Mouse (Mus musculus) heart, embryonic 15.5 days (tissue): Measurements from ENCODE around the gene Uts2. TPM values are rescaled to one million over a fixed set of nuclear protein-coding genes. Genes with fewer than 3 reads are reported as not detected.
"Not testable (repeated sequence)": the region's sequence is repeated elsewhere in the genome, so short reads cannot be mapped to it uniquely, and the experiment has no call there.

Experiments used
- ATAC-seq: fragments of 200-750 bp; cut with Nextera tagmentation; replicated peaks from 2 replicates; pipeline ENCODE4 v1.8.0; 2017; ENCODE audit warnings: low read depth, moderate TSS enrichment; ENCODE audit not compliant: insufficient number of reproducible peaks, insufficient read depth, low FRiP score
- H3K27ac ChIP-seq: fragments of 300-500 bp; sonication (generic); 2 replicates; pipeline ENCODE4 v1.5.1; 2015; ENCODE audit warnings: mild to moderate bottlenecking, inconsistent platforms
- H3K27me3 ChIP-seq: fragments of 300-500 bp; sonication (generic); 2 replicates; pipeline ENCODE4 v1.6.1; 2015; ENCODE audit warnings: inconsistent platforms
- H3K36me3 ChIP-seq: fragments of 300-500 bp; sonication (generic); 2 replicates; pipeline ENCODE4 v1.6.1; 2015; ENCODE audit warnings: mild to moderate bottlenecking, inconsistent platforms
- H3K4me1 ChIP-seq: fragments of 300-500 bp; sonication (generic); replicated peaks from 2 replicates; pipeline ENCODE4 v1.6.1; 2015; ENCODE audit warnings: inconsistent platforms
- H3K4me2 ChIP-seq: fragments of 300-500 bp; sonication (generic); 2 replicates; pipeline ENCODE4 v1.6.1; 2015; ENCODE audit warnings: inconsistent platforms, mild to moderate bottlenecking, moderate library complexity
- H3K4me3 ChIP-seq: fragments of 300-500 bp; sonication (generic); 2 replicates; pipeline ENCODE4 v1.5.1; 2015; ENCODE audit warnings: mild to moderate bottlenecking, inconsistent platforms
- H3K9ac ChIP-seq: fragments of 300-500 bp; sonication (generic); 2 replicates; pipeline ENCODE4 v1.6.1; 2015; ENCODE audit warnings: mild to moderate bottlenecking, inconsistent platforms
- H3K9me3 ChIP-seq: fragments of 300-500 bp; sonication (generic); replicated peaks from 2 replicates; pipeline ENCODE4 v1.6.1; 2016; ENCODE audit warnings: inconsistent platforms
- WGBS: fragments of 180-500 bp; shearing (Covaris S2); methylation state at CpG from one replicate; pipeline ENCODE4 v1.1.7; 2015; ENCODE audit warnings: mixed read lengths; 5-methylcytosine and 5-hydroxymethylcytosine counted together
- polyA plus RNA-seq: library from polyadenylated mRNA; unstranded; fragments of >200 nt; fragmentation: Nextera tagmentation; extraction: Ambion mirVana; gene quantifications from 2 replicates; pipeline ENCODE4 v1.2.1, GENCODE M21; 2015

The Uts2 gene
- polyA plus RNA-seq, 1 experiment from 2014 or later = not detected

GRCm38 (mm10) chr4:151017356-151017755, 20.5 kb downstream of the Uts2 start:
- not testable (repeated sequence) for ATAC-seq, H3K27ac ChIP-seq, H3K9ac ChIP-seq, H3K4me2 ChIP-seq, H3K4me1 ChIP-seq, H3K27me3 ChIP-seq, H3K9me3 ChIP-seq, H3K4me3 ChIP-seq
- H3K36me3 ChIP-seq = peaks cover 27% of the 10 kb centered on the region
- WGBS = 87% methylated on average over 1 of the region's 1 CpGs

- H3K4me2 ChIP-seq = no peak overlapping the region
- no peak overlapping the region for H3K27ac ChIP-seq
- no peaks in the 10 kb centered on the region for H3K4me1 ChIP-seq
- H3K4me3 ChIP-seq = no peak overlapping the region
- WGBS = 36% methylated on average over 9 of the region's 9 CpGs
- H3K36me3 ChIP-seq = peaks cover 9% of the 10 kb centered on the region
- H3K27me3 ChIP-seq = no peaks in the 10 kb centered on the region
- H3K9me3 ChIP-seq = no peaks in the 10 kb centered on the region
- ATAC-seq = no peak
- H3K9ac ChIP-seq = no peak overlapping the region
Measured at GRCm38 (mm10) chr4:151024152-151024551, 27.3 kb downstream of the Uts2 start.

- no peaks in the 10 kb centered on the region for H3K9me3 ChIP-seq
- H3K36me3 ChIP-seq = peaks cover 8% of the 10 kb centered on the region
- no peaks in the 10 kb centered on the region for H3K27me3 ChIP-seq
- H3K4me3 ChIP-seq = no peak overlapping the region
- no peak overlapping the region for H3K27ac ChIP-seq
- no peaks in the 10 kb centered on the region for H3K4me1 ChIP-seq
- 43% methylated on average over 6 of the region's 6 CpGs for WGBS
- no peak for ATAC-seq
- H3K9ac ChIP-seq = no peak overlapping the region
- no peak overlapping the region for H3K4me2 ChIP-seq
Measured at GRCm38 (mm10) chr4:151027001-151027400, 30.1 kb downstream of the Uts2 start.

DNA sequence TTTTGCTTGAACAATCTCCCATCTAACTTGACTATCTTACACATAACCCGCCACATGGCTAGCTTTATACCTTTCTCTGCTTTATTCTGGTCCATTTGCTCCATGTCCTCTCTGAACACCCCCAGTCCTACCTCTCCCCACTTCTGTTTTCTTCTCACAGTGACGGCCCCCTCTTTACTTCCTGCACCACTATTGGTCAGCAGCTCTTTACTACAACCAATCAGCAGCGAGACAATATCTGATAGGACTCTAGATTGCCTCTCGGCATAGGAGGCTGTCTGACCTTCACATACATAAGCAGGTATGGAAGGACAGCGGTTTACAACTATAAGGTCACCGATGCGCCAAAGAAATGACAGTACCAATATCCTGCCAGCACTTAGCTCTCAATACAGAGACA, 39.6 kb downstream of the Uts2 start:
- H3K4me2 ChIP-seq = no peak overlapping the region
- no peak overlapping the region for H3K4me3 ChIP-seq
- 78% methylated on average over 7 of the region's 7 CpGs for WGBS
- peaks cover 5% of the 10 kb centered on the region for H3K4me1 ChIP-seq
- H3K27me3 ChIP-seq = no peaks in the 10 kb centered on the region
- H3K27ac ChIP-seq = no peak overlapping the region
- H3K36me3 ChIP-seq = peaks cover 3% of the 10 kb centered on the region; the same call in 1 of the 2 replicates
- no peak overlapping the region for H3K9ac ChIP-seq
- no peak for ATAC-seq
- no peaks in the 10 kb centered on the region for H3K9me3 ChIP-seq

DNA sequence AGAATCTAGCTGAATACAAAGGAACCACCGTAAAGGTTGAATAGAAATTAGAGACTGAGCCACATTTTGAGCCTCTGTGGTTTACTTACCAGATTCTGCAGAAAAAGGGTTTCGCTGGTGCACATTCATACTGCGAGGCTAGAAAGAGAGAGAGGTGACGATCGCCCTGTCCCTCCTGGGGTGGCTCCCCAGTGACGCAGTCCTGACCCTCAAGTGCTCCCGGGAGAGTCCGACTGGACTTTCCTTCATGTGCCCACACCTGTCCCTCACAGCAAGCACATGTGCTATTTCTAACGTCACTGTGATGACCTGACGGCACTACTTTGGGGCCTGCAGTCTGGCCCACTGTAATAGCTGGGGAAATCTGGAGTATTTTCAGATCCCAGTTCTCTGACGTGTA, 40.9 kb downstream of the Uts2 start:
- no peak overlapping the region for H3K27ac ChIP-seq
- no peak for ATAC-seq
- H3K9me3 ChIP-seq = no peaks in the 10 kb centered on the region
- WGBS = 84% methylated on average over 11 of the region's 11 CpGs
- peaks cover 7% of the 10 kb centered on the region for H3K4me1 ChIP-seq
- no peak overlapping the region for H3K4me3 ChIP-seq
- H3K4me2 ChIP-seq = no peak overlapping the region
- H3K27me3 ChIP-seq = no peaks in the 10 kb centered on the region
- H3K9ac ChIP-seq = no peak overlapping the region
- peaks cover 3% of the 10 kb centered on the region; the same call in 1 of the 2 replicates for H3K36me3 ChIP-seq

- Histone ChIP-seq H3K4me3 (no peak overlapping the region), H3K9ac (no peak overlapping the region), H3K36me3 (peaks cover 6% of the 10 kb centered on the region; the same call in 1 of the 2 replicates), H3K27me3 (no peaks in the 10 kb centered on the region), H3K4me2 (peak overlapping the region; percentile 20), H3K9me3 (no peaks in the 10 kb centered on the region), H3K27ac (no peak overlapping the region), H3K4me1 (peaks cover 24% of the 10 kb centered on the region)
- WGBS = 59% methylated on average over 5 of the region's 5 CpGs
- ATAC-seq = no peak
Measured at GRCm38 (mm10) chr4:151041506-151041905, 44.6 kb downstream of the Uts2 start.

- peak overlapping the region; percentile 64 for H3K9ac ChIP-seq
- H3K27me3 ChIP-seq = no peaks in the 10 kb centered on the region
- H3K27ac ChIP-seq = no peak overlapping the region
- H3K36me3 ChIP-seq = peaks cover 18% of the 10 kb centered on the region; the same call in 1 of the 2 replicates
- peaks cover 24% of the 10 kb centered on the region for H3K4me1 ChIP-seq
- no peak for ATAC-seq
- peak overlapping the region; percentile 99 for H3K4me2 ChIP-seq
- H3K9me3 ChIP-seq = no peaks in the 10 kb centered on the region
- H3K4me3 ChIP-seq = peak overlapping the region; percentile 59
- WGBS = 49% methylated on average over 5 of the region's 5 CpGs
Measured at GRCm38 (mm10) chr4:151043281-151043680, 46.4 kb downstream of the Uts2 start.

- H3K36me3 ChIP-seq = peaks cover 28% of the 10 kb centered on the region; the same call in 1 of the 2 replicates
- WGBS = under 1% methylated on average over 76 of the region's 79 CpGs
- peak within 1 kb of the TSS; percentile 59 for H3K4me3 ChIP-seq
- ATAC-seq = peak; percentile 96
- peak within 1 kb of the TSS; percentile 61 for H3K27ac ChIP-seq
- H3K9me3 ChIP-seq = no peaks in the 10 kb centered on the region
- peak within 1 kb of the TSS; percentile 99 for H3K4me2 ChIP-seq
- H3K9ac ChIP-seq = peak within 1 kb of the TSS; percentile 64
- peaks cover 24% of the 10 kb centered on the region for H3K4me1 ChIP-seq
- H3K27me3 ChIP-seq = no peaks in the 10 kb centered on the region
Measured at GRCm38 (mm10) chr4:151044037-151044943, 47.4 kb downstream of the Uts2 start, which contains the start of gene Per3. Per3 (minus strand) TSS chr4:151044665.

DNA sequence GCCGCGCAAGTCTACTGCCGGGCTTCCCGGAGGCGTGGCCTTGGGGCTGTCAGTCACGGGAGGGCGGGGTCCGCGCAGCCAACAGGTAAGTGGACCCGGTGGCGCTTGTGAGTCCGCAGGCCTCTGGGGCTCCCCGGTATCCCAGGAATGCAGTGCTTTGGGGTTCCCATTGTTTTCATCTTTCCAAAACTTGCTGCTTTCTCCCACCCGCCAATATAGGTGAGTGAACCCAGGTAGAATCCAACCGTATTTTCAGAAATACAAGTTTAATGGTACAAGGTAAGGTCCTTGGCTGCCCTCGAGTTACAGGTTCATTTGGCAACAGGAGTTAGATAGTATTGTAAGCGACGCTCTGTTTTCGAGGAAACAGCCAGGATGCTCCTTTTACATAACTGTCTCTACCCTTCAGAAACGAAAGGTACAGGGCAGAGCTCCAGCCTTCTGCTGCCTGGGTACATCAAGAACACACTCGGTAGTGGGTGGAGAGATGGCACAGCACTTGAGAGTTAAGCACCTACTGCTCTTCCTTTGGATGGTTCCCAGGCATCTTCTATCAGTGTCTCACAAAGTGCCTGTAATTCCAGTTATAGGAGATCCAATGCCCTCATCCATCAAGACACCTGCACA, 48.2 kb downstream of the Uts2 start:
- Histone ChIP-seq H3K9me3 (no peaks in the 10 kb centered on the region), H3K4me3 (peak overlapping the region; percentile 59), H3K4me1 (peaks cover 24% of the 10 kb centered on the region), H3K36me3 (peaks cover 31% of the 10 kb centered on the region; the same call in 1 of the 2 replicates), H3K4me2 (peak overlapping the region; percentile 99), H3K9ac (peak overlapping the region; percentile 35; the same call in 1 of the 2 replicates), H3K27ac (peak overlapping the region; percentile 20; the same call in 1 of the 2 replicates), H3K27me3 (no peaks in the 10 kb centered on the region)
- ATAC-seq = no peak
- WGBS = 5% methylated on average over 21 of the region's 21 CpGs

DNA sequence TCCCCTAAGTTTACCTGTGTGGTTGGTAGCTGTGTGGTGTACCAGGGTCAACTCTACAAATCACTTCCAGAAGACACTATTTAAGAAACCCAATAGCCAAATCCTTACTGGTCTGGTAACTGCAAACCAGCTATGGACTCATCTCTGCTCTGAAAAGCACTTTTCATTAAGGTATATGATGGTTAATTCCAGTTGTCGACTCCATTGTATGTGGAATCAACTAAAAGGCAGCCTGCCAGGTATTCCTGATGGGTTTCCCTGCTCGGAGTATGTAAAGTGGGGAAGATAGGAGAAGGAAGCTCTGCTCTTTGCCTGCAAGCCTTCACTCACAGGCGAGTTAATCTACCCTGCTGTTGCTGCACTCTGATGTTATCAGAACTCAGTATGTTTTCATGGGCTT, 49.6 kb downstream of the Uts2 start:
- H3K27ac ChIP-seq = no peak overlapping the region
- no peak for ATAC-seq
- H3K27me3 ChIP-seq = no peaks in the 10 kb centered on the region
- H3K9me3 ChIP-seq = no peaks in the 10 kb centered on the region
- H3K36me3 ChIP-seq = peaks cover 36% of the 10 kb centered on the region; the same call in 1 of the 2 replicates
- 78% methylated on average over 3 of the region's 3 CpGs for WGBS
- no peak overlapping the region for H3K4me2 ChIP-seq
- no peak overlapping the region for H3K9ac ChIP-seq
- H3K4me1 ChIP-seq = peaks cover 19% of the 10 kb centered on the region
- no peak overlapping the region for H3K4me3 ChIP-seq

GRCm38 (mm10) chr4:151051162-151051561, 54.3 kb downstream of the Uts2 start:
- no peak overlapping the region for H3K9ac ChIP-seq
- H3K4me1 ChIP-seq = no peaks in the 10 kb centered on the region; the same call in 1 of the 2 replicates
- H3K4me2 ChIP-seq = no peak overlapping the region
- ATAC-seq = no peak
- H3K27me3 ChIP-seq = no peaks in the 10 kb centered on the region
- 79% methylated on average over 1 of the region's 1 CpGs for WGBS
- H3K4me3 ChIP-seq = no peak overlapping the region
- no peak overlapping the region for H3K27ac ChIP-seq
- H3K36me3 ChIP-seq = peaks cover 48% of the 10 kb centered on the region
- H3K9me3 ChIP-seq = no peaks in the 10 kb centered on the region
